Mouse (Mus musculus) neural tube, embryonic 11.5 days (tissue): ENCODE measurements around the gene Gm47996. TPM values are rescaled to one million over a fixed set of nuclear protein-coding genes. Genes with fewer than 3 reads are reported as not detected.
"Not testable (repeated sequence)": the region's sequence is repeated elsewhere in the genome, so short reads cannot be mapped to it uniquely, and the experiment has no call there.

Experiments
- ATAC-seq: fragments of 200-750 bp; cut with Nextera tagmentation; 2 replicates; pipeline ENCODE4 v1.8.0; 2017; ENCODE audit warnings: moderate number of reproducible peaks, mild to moderate bottlenecking, moderate TSS enrichment, moderate library complexity; ENCODE audit not compliant: insufficient read depth, low FRiP score, low TSS enrichment
- DNase-seq: peaks from one replicate; pipeline ENCODE4 v3.0.0-alpha.2; 2015; ENCODE audit warnings: low spot score
- H3K27ac ChIP-seq: fragments of 300-500 bp; sonication (generic); 2 replicates; pipeline ENCODE4 v1.5.1; 2014; ENCODE audit warnings: low read depth, mild to moderate bottlenecking, low read length
- H3K27me3 ChIP-seq: fragments of 300-500 bp; sonication (generic); 2 replicates; pipeline ENCODE4 v1.6.1; 2014; ENCODE audit warnings: mild to moderate bottlenecking, low read length, mixed read lengths; ENCODE audit not compliant: control insufficient read depth, insufficient read depth
- H3K36me3 ChIP-seq: fragments of 300-500 bp; sonication (generic); 2 replicates; pipeline ENCODE4 v1.6.1; 2014; ENCODE audit warnings: mild to moderate bottlenecking, low read length, moderate library complexity, mixed read lengths; ENCODE audit not compliant: control insufficient read depth, insufficient read depth
- H3K4me1 ChIP-seq: fragments of 300-500 bp; sonication (generic); 2 replicates; pipeline ENCODE4 v1.6.1; 2014; ENCODE audit warnings: low read length, mixed read lengths; ENCODE audit not compliant: control insufficient read depth, insufficient read depth
- H3K4me2 ChIP-seq: fragments of 300-500 bp; sonication (generic); 2 replicates; pipeline ENCODE4 v1.6.1; 2014; ENCODE audit warnings: low read depth, mild to moderate bottlenecking, moderate library complexity
- H3K4me3 ChIP-seq: fragments of 300-500 bp; sonication (generic); 2 replicates; pipeline ENCODE4 v1.5.1; 2014; ENCODE audit warnings: low read depth, low read length
- H3K9ac ChIP-seq: fragments of 300-500 bp; sonication (generic); 2 replicates; pipeline ENCODE4 v1.6.1; 2014; ENCODE audit warnings: mild to moderate bottlenecking, low read length
- H3K9me3 ChIP-seq: fragments of 300-500 bp; sonication (generic); 2 replicates; pipeline ENCODE4 v1.6.1; 2016; ENCODE audit warnings: low read length; ENCODE audit not compliant: control insufficient read depth
- WGBS: fragments of 180-500 bp; shearing (Covaris S2); extraction: QIAGEN DNeasy Blood & Tissue Kit; methylation state at CpG from one replicate; pipeline ENCODE4 v1.1.7; 2014; 5-methylcytosine and 5-hydroxymethylcytosine counted together
- polyA plus RNA-seq: library from polyadenylated mRNA; unstranded; fragments of >200 nt; fragmentation: Nextera tagmentation; extraction: Ambion mirVana; gene quantifications from 2 replicates; pipeline ENCODE4 v1.2.1, GENCODE M21; 2014

The Gm47996 gene
- polyA plus RNA-seq, 1 experiment from 2014 or later: not detected

DNA sequence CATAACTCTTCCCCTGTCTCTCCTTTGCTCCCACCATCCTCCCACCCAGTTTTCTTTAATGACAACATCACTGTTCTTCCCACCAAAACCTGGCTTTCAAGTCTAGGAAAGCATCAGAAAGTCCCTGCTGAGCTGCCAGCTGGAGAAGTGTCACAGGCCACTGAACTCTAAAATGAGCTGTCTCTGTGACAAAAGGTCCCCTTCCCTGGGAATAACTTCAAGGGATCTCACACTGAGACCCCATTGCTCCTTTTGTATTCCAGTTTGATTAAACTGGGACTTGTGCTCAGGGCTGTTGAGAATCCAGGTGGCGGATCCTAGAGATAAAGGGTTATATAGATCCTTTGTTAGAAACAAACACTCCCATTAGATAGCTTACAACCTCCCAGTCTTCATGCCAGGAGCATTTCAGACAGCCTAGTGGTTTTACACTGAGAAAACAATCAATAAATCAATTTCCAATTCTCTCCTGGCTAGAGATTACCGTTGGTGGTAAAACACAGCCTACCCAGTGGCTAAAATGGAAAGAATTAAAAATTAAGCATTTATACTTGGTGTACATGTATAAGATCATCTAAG, 31.3 kb upstream of the Gm47996 start:
- Histone ChIP-seq H3K4me3 (no peak overlapping the region), H3K36me3 (no peaks in the 10 kb centered on the region), H3K9me3 (no peaks in the 10 kb centered on the region), H3K27me3 (no peaks in the 10 kb centered on the region), H3K9ac (no peak overlapping the region), H3K4me1 (peaks cover 8% of the 10 kb centered on the region), H3K27ac (no peak overlapping the region), H3K4me2 (no peak overlapping the region)
- DNase-seq: peak; percentile 34
- peak; percentile 45; the same call in 1 of the 2 replicates for ATAC-seq
- WGBS: 12% methylated on average over 2 of the region's 2 CpGs

DNA sequence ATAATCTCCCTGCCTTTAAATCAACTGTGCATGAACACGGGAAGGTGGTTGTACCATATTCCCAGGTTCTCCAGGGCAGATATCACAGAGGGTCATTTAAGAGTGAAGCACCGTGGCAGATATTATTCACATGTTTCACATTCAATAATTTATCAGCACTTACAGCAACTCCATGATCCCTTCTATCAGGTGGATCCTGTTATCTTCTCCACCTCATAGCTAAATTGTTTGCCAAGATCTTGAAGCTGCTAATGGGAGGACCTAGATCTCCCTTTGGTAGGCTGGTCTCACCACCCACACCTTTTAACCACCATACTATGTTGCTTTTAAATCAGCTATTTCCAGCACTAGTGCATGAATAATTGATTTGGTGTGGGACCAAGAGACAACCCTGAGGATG, 29.8 kb upstream of the Gm47996 start:
- no peak overlapping the region for H3K27ac ChIP-seq
- H3K4me3 ChIP-seq: no peak overlapping the region
- H3K9ac ChIP-seq: no peak overlapping the region
- H3K36me3 ChIP-seq: no peaks in the 10 kb centered on the region
- ATAC-seq (no peak), DNase-seq (no peak)
- no peaks in the 10 kb centered on the region for H3K27me3 ChIP-seq
- H3K4me2 ChIP-seq: no peak overlapping the region
- 91% methylated on average over 2 of the region's 2 CpGs for WGBS
- peaks cover 8% of the 10 kb centered on the region for H3K4me1 ChIP-seq
- no peaks in the 10 kb centered on the region for H3K9me3 ChIP-seq

- not testable (repeated sequence) for H3K9me3 ChIP-seq, H3K9ac ChIP-seq, H3K4me2 ChIP-seq, H3K4me1 ChIP-seq, H3K27ac ChIP-seq, H3K4me3 ChIP-seq, DNase-seq, H3K36me3 ChIP-seq, H3K27me3 ChIP-seq, ATAC-seq
- no CpG with 5 or more reads among the region's 7 CpGs for WGBS
Observed at GRCm38 (mm10) chr1:151182266-151182665, 27.7 kb upstream of the Gm47996 start, which contains the start of gene Gm47985. Gene Gm47985 (plus strand): TSS chr1:151182537.

DNA sequence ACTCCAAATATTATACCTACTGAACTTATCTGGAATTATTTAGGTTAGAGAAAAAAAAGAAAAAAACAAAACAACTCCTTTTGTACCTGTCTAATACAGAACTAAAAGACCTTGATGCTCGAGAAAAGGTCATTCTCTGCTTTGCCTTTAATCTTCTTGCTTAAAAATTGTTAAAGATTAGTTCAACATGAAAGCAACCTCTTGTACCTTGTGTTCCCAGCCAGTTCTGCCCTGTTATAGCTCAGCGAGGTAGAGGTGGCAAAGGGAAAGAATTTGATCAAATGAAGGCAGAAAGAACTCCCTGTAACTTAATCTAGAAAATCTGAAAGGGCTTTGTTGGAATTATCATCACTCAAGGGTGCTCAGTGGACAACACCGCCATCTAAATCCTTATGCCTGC, 23.7 kb upstream of the Gm47996 start:
- H3K36me3 ChIP-seq, DNase-seq, H3K27ac ChIP-seq, H3K9ac ChIP-seq, H3K4me1 ChIP-seq, H3K27me3 ChIP-seq, H3K9me3 ChIP-seq, H3K4me3 ChIP-seq, H3K4me2 ChIP-seq, ATAC-seq: not testable (repeated sequence)
- WGBS: 92% methylated on average over 3 of the region's 3 CpGs

DNA sequence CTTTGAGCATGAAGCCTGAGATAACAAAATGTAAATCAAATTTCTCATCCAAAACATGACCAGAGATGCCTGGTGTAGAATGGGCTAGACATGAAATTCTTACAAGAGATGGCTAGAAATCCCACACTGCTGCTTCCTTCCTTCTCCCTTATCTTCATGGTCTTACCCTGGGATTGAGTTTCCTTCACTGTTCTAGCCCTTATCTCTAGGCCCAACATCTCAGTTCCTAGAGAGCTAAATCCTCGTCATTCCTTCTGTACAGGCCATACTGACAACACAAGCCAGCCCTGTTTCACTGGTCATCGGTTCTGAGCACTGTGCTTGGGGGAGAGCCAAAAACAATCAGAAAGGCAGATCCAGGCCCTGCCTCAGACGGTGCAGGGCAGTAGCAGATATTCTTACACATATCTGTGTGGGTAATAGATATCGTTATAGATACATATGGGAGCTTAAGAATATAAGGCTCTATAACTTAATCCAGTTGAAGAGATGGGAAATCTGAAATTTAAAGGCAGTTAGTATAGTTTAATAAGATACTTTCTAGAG, 23.0 kb upstream of the Gm47996 start:
- WGBS: 91% methylated on average over 4 of the region's 4 CpGs
- not testable (repeated sequence) for H3K27me3 ChIP-seq

DNA sequence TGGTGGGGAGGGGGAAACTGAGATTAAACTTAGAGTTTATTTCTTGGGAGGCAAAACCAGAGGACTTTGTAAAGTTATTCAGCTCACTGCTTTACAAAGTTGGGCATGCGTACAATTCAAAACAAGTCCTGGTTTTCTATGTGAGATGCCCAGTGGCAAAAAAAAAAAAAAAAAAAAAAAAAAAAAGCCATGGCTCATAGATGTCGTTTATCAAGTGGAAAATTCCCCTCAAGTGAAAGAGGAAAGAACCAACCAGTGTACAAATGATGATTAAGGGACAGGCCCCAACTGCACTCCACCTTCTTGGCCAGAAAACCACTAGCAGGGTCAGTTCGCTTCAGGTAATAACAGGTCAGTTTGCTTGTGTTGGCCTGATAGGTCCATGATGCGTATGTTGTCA, 21.5 kb upstream of the Gm47996 start:
- no peak for ATAC-seq

More for the DNA sequence above, 23.0 kb upstream of the Gm47996 start:
- not testable (repeated sequence) for DNase-seq, H3K4me1 ChIP-seq, H3K36me3 ChIP-seq, H3K4me2 ChIP-seq, H3K9ac ChIP-seq, H3K27ac ChIP-seq, H3K9me3 ChIP-seq, H3K4me3 ChIP-seq, ATAC-seq

DNA sequence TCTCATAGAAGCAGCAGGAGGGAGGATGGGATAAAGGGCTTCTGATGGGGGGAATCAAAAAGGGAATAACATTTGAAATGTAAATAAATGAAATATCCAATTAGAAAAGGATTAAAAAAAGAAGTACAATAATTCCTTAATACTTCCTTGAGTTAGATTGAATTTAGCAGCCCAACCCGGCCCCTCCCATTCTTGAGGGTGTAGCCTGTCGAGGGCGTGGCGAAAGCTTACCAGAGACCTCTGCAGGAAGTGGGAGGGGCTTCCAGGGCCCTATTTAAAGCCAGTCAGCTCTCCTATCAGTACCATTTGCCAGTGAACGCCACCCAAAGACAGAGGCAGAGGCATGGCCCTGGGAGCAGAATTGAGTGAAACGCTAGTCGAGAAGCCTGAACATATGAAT, 17.9 kb upstream of the Gm47996 start, which contains the start of gene Gm8947:
Gene Gm8947, plus strand, starts transcription at position 302 of the 400 bp plus-strand sequence.
- WGBS: no CpG with 5 or more reads among the region's 7 CpGs
- not testable (repeated sequence) for H3K27ac ChIP-seq

More for the DNA sequence above, 21.5 kb upstream of the Gm47996 start:
- DNase-seq: no peak
- no peak overlapping the region for H3K27ac ChIP-seq
- H3K9me3 ChIP-seq: no peaks in the 10 kb centered on the region
- no peak overlapping the region for H3K4me3 ChIP-seq
- H3K36me3 ChIP-seq: no peaks in the 10 kb centered on the region
- no peaks in the 10 kb centered on the region for H3K4me1 ChIP-seq
- WGBS: 92% methylated on average over 4 of the region's 4 CpGs
- H3K4me2 ChIP-seq: no peak overlapping the region
- no peak overlapping the region for H3K9ac ChIP-seq
- no peaks in the 10 kb centered on the region for H3K27me3 ChIP-seq

DNA sequence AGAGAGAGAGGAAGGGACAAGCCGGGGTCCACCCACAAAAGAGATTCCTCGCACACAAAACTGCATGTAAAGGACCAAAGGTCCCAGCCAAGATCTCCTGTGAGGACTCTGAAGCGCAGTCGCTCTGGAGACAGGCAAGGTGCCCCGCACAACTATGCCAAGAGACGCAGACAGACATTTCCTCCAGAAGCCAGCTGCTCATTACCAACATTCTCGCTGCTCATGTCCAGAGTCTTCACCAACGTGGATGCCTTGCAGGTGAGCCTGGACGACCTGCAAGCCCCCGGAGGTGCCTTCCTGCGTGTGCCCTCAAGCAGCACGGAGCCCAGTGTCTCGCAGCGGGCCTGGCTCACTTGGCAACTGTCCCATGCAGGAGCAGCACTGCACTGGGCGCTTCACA, 17.2 kb upstream of the Gm47996 start:
- H3K36me3 ChIP-seq, ATAC-seq: not testable (repeated sequence)

More for the DNA sequence above, 17.9 kb upstream of the Gm47996 start, which contains the start of gene Gm8947:
- not testable (repeated sequence) for DNase-seq, H3K4me2 ChIP-seq, H3K4me3 ChIP-seq, H3K9me3 ChIP-seq, H3K27me3 ChIP-seq, H3K4me1 ChIP-seq, H3K36me3 ChIP-seq, ATAC-seq, H3K9ac ChIP-seq

DNA sequence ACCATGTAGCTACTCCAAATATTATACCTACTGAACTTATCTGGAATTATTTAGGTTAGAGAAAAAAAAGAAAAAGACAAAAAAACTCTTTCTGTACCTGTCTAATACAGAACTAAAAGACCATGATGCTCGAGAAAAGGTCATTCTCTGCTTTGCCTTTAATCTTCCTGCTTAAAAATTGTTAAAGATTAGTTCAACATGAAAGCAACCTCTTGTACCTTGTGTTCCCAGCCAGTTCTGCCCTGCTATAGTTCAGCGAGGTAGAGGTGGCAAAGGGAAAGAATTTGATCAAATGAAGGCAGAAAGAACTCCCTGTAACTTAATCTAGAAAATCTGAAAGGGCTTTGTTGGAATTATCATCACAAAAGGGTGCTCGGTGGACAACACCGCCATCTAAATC, 13.9 kb upstream of the Gm47996 start:
- not testable (repeated sequence) for H3K27ac ChIP-seq, ATAC-seq, H3K9ac ChIP-seq, H3K4me1 ChIP-seq, H3K9me3 ChIP-seq, H3K27me3 ChIP-seq, H3K36me3 ChIP-seq, H3K4me2 ChIP-seq, H3K4me3 ChIP-seq, DNase-seq
- WGBS: 76% methylated on average over 4 of the region's 4 CpGs

More for the DNA sequence above, 17.2 kb upstream of the Gm47996 start:
- H3K4me2 ChIP-seq, H3K4me3 ChIP-seq, DNase-seq, H3K4me1 ChIP-seq, H3K27ac ChIP-seq, H3K27me3 ChIP-seq, H3K9me3 ChIP-seq, H3K9ac ChIP-seq: not testable (repeated sequence)
- 95% methylated on average over 13 of the region's 15 CpGs for WGBS
